Mouse (Mus musculus) forebrain, embryonic 16.5 days (tissue): ENCODE measurements around the gene D7Ertd443e. TPM values are rescaled to one million over a fixed set of nuclear protein-coding genes. Genes with fewer than 3 reads are reported as not detected.
A peak's percentile ranks its signal among the peaks of the same experiment; 100 is the strongest.

Source experiments
- ATAC-seq: fragments of 200-750 bp; cut with Nextera tagmentation; 2 replicates; pipeline ENCODE4 v1.8.0; 2017; ENCODE audit warnings: mild to moderate bottlenecking, moderate library complexity
- H3K27ac ChIP-seq: fragments of 300-500 bp; sonication (generic); 2 replicates; pipeline ENCODE4 v1.5.1; 2014; ENCODE audit warnings: low read length, control low read depth
- H3K27me3 ChIP-seq: fragments of 300-500 bp; sonication (generic); replicated peaks from 2 replicates; pipeline ENCODE4 v1.6.1; 2014; ENCODE audit warnings: low read length; ENCODE audit not compliant: control insufficient read depth, insufficient read depth
- H3K36me3 ChIP-seq: fragments of 300-500 bp; sonication (generic); 2 replicates; pipeline ENCODE4 v1.6.1; 2014; ENCODE audit not compliant: control insufficient read depth, insufficient read depth
- H3K4me1 ChIP-seq: fragments of 300-500 bp; sonication (generic); replicated peaks from 2 replicates; pipeline ENCODE4 v1.6.1; 2014; ENCODE audit warnings: low read length; ENCODE audit not compliant: control insufficient read depth, insufficient read depth
- H3K4me2 ChIP-seq: fragments of 300-500 bp; sonication (generic); 2 replicates; pipeline ENCODE4 v1.6.1; 2014; ENCODE audit warnings: mild to moderate bottlenecking, low read length, control low read depth
- H3K4me3 ChIP-seq: fragments of 300-500 bp; sonication (generic); replicated peaks from 2 replicates; pipeline ENCODE4 v1.5.1; 2014; ENCODE audit warnings: mild to moderate bottlenecking, low read length, control low read depth
- H3K9ac ChIP-seq: fragments of 300-500 bp; sonication (generic); replicated peaks from 2 replicates; pipeline ENCODE4 v1.6.1; 2014; ENCODE audit warnings: low read depth, low read length, control low read depth
- H3K9me3 ChIP-seq: fragments of 300-500 bp; sonication (generic); 2 replicates; pipeline ENCODE4 v1.6.1; 2016; ENCODE audit warnings: low read length; ENCODE audit not compliant: control insufficient read depth
- WGBS: fragments of 180-500 bp; shearing (Covaris S2); extraction: QIAGEN DNeasy Blood & Tissue Kit; methylation state at CpG from one replicate; pipeline ENCODE4 v1.1.7; 2014; 5-methylcytosine and 5-hydroxymethylcytosine counted together
- polyA plus RNA-seq: library from polyadenylated mRNA; unstranded; fragments of >200 nt; fragmentation: Nextera tagmentation; extraction: Ambion mirVana; gene quantifications from 2 replicates; pipeline ENCODE4 v1.2.1, GENCODE M21; 2015

Gene D7Ertd443e
- polyA plus RNA-seq, 1 experiment from 2014 or later: not detected

DNA sequence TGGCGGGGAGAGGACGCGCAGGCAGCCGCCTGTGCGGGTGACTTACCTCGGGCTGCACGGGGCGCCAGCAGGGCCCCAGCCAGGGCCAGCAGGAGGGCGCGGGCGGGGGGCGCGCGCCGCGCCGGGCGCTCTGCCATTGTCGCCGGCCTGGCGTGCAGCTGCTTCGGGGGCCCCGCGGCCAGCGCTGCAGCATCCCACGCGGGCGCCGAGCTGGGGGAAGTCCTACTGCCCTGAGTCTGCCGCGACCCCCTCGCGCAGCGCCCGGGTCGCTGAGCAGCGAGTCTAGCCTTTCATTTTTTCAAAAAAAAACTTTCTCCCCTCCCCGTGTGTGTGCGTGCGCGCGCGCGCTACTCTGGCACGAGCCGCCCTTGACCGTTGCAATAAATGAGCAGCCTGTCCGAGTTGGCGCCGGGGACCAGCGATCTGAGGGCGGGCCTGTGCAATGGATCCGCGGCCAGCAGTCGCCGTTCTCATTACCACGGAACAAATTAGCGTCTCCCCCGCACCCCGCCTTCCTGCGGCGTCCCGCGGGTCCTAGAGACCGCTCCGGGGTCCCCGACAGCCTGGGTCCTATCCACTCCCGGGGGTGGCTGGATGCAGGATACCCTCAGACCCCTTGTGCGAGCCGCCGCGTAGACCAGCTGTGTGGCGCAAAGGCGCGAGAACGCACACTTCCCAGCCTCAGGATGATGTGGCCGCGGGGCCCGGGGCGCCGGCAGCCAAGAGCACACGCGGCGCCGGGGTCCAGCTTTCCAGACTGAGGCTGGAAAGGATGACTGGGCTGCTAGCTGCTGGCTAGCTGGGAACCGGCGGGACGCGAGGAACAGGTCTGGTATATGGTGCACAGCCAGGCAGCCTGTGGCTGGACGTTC lies 160.5 kb downstream of the D7Ertd443e start:
- Histone ChIP-seq H3K4me1 (peaks cover 17% of the 10 kb centered on the region), H3K27me3 (peaks cover 3% of the 10 kb centered on the region; the same call in 1 of the 2 replicates), H3K36me3 (no peaks in the 10 kb centered on the region), H3K4me3 (peak overlapping the region; percentile 77), H3K9me3 (no peaks in the 10 kb centered on the region), H3K4me2 (peak overlapping the region; percentile 98), H3K27ac (peak overlapping the region; percentile 33), H3K9ac (peak overlapping the region; percentile 72)
- WGBS: under 1% methylated on average over 84 of the region's 90 CpGs
- ATAC-seq: peak; percentile 78

DNA sequence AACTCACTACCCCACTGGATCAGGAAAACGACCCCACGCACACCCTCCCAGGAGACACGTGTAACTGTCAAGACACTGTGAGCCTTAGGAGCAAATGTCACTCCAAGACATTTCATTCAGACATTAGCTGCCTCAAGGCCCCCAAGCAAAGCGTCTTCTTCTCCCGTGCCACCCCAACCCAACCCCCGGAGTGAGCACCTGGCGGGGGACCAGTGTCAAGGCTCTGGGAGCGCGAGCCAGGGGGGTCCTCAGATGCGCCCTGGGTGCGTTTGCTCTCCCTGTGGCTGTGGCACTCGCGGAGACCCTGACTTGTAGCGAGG lies 161.1 kb downstream of the D7Ertd443e start:
- no peaks in the 10 kb centered on the region for H3K9me3 ChIP-seq
- H3K4me2 ChIP-seq: peak overlapping the region; percentile 98
- peaks cover 17% of the 10 kb centered on the region for H3K4me1 ChIP-seq
- H3K27ac ChIP-seq: peak overlapping the region; percentile 33
- 1% methylated on average over 14 of the region's 14 CpGs for WGBS
- H3K9ac ChIP-seq: peak overlapping the region; percentile 72
- H3K27me3 ChIP-seq: peaks cover 3% of the 10 kb centered on the region; the same call in 1 of the 2 replicates
- peak; percentile 13; the same call in 1 of the 2 replicates for ATAC-seq
- no peaks in the 10 kb centered on the region for H3K36me3 ChIP-seq
- H3K4me3 ChIP-seq: peak overlapping the region; percentile 77

DNA sequence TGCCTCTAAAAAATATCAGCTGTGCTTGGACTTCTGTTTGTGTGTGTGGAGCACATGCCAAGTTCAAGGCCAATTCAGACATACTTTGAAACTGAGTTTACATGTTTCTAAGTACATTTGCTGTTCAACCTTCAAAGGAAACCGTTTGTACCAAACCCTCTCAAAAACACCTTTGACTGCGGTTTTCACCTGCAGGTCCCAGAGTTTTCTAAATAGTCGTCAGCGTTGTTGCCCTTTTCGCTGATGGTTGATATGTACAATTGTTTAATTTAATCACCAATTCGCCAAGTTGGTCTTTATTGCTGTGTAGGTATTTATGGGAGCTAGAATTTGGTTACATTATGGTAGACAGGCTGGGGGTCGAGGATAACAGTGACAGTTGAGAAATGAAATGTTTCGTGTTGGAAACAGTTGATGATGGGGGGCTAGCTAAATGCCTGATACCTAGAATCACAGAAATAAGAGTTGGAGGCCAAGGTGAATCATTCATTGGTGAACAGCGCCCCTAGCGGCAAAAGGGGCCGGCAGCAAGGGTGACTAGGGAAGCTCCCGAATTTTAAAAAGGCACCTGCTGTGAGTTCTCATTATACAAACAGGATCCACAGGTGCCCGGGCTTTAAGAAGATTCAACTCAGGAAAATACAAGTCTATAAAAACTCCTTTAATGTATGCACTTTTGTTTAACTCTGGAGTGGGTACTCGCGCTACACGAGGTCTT lies 161.9 kb downstream of the D7Ertd443e start:
- Histone ChIP-seq H3K4me1 (peaks cover 17% of the 10 kb centered on the region), H3K4me2 (peak overlapping the region; percentile 98), H3K9me3 (no peaks in the 10 kb centered on the region), H3K27ac (no peak overlapping the region), H3K36me3 (no peaks in the 10 kb centered on the region), H3K4me3 (peak overlapping the region; percentile 77), H3K27me3 (peaks cover 3% of the 10 kb centered on the region; the same call in 1 of the 2 replicates), H3K9ac (no peak overlapping the region)
- 27% methylated on average over 16 of the region's 16 CpGs for WGBS
- ATAC-seq: peak; percentile 53

Other genes starting within 250 kb of the D7Ertd443e start
- 2.2 and 3.2 TPM in 2 replicates for gene Adam12, start 153.5 kb downstream of the D7Ertd443e start, polyA plus RNA-seq